Mouse (Mus musculus) Muller cell, postnatal 12 days (primary cell): ENCODE measurements at regions not wholly inside any gene's neighbourhood (a gene's known extent, or its start where the extent isn't known, plus 50 kb on each side); places are given as distances from the start of the nearest gene placed in this dataset.

Experiments
- DNase-seq: peaks from one replicate; pipeline ENCODE4 v3.0.0-alpha.2; 2015; ENCODE audit errors: inconsistent ontology term

DNA sequence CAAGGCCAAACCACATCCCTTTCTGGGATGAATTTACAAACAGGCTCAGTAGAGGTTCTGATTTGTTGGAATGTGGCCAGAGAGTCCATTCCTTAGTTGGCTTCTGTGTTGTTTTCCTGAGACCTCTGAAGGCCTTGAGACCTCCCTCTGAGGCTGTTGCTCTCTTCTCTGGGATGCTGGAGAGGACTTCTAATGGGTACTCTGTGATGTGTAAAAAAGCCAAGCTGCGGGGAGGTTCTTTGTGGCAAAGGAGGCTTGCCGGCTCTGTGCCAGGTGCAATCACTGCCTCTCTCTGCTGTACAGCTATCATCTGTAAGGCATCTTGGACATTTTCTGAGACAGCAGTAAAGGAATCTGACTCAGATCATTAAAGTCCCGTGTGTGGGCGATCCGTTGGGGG, 192.3 kb downstream of the Gm5447 start:
- DNase-seq: peak; percentile 66

DNA sequence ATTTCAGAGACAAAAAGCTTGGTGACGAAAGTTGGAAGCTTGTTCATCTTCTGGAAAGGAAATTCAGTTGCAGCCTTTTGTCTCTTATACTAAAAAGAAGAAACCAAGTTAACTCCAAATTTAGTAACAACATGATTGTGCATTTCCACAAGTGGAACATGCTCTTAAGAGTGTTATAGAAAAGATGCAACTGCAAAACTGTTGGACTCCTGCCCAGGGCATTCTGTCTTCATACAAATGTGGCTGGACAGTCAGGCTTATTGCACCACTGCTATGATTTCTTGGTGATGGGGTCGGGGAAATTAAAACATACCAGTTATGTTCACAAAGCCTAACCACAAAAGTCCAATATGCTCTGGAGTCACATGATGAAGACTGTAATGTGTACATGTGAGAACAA, 194.8 kb downstream of the Gm5447 start:
- DNase-seq: no peak

DNA sequence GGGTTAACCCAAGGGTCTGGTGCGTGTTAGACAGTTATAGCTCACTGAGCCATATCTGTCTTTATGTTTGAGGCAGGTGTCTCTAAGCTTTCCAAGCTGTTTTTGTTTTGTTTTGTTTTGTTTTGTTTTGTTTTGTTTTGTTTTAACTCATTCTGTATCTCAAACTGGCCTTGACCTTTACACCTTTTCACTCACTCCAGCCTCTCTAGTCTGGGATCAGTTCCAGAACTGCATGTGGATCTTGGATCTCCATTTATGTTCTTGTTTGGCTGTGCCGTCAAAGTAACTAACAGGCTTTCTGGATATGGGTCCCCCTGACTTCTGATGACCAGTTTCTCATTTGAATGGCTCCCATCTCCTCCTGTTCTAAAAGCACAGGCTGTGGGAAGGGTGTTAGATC, 197.7 kb downstream of the Gm5447 start:
- no peak for DNase-seq

DNA sequence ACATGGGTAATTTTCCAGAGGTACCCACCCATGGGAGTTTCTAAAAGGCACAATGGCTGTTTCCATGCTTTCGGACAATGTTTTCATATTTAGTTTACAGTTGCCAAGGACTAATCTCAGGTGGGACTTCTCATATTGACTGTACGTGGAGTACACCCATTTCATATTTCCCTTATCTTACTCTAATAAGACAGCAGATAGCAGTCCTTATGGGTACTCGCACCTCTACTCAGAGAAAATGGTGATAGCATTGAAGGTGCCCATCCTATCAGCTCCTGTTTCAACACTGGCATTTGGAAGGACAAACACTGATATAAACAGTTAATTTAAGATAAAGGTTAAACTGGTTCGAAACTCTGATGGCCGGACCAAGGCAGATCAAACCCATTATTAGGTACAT, 198.6 kb downstream of the Gm5447 start:
- no peak for DNase-seq

DNA sequence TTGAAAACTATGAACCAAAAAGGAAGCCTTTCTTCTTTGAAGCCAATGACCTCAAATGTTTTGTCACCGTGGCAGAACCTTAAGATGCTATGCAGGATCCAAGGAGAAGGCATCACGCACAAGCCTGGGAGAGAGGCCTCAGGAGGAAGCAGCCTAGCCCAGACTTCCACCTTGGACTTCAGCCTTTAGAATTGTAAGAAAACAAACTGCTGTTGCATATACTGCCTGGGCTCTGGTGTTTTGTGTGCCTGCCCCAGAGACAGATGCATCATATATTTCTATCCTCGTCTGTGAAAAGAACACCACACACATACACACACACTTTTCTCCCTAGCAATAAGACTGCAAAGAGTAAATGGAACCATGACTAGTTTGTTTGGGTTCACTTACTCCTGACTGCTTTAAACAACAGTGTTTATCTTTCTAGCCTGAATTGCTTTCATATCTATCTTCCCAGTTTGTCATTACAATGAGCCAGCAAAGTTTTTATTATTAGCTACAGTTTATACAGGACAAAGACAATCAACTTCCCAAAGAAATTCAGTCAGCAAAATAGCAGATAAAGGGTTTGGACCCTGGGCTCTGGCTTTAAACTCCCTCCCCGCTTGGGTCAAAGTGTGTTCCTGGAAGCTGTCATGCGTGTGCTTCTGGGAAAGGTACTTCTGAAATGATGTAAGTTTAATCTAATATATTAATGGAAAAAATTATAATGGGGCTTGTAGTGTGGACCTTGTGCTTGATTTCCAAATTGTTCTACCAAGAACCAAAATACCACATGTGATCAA, 204.2 kb downstream of the Gm5447 start:
- no peak for DNase-seq

DNA sequence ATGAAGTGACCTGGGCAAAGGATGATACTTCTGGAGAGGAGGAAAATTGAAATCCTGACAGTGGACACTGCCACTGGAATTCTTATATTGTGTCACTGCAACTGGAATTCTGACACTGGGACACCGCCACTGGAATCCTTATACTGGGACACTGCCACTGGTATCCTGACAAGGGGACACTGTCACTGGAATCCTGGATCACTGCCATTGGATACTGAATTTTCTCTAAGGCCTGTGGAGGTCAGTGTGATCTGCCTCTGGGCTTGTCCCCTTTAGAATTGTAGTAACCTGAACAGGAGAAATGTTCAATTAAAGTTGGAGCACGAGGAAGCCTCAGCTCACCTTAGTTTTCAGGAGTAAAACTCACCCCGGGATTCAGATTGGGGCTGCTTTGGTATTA, 205.0 kb downstream of the Gm5447 start:
- DNase-seq: no peak

DNA sequence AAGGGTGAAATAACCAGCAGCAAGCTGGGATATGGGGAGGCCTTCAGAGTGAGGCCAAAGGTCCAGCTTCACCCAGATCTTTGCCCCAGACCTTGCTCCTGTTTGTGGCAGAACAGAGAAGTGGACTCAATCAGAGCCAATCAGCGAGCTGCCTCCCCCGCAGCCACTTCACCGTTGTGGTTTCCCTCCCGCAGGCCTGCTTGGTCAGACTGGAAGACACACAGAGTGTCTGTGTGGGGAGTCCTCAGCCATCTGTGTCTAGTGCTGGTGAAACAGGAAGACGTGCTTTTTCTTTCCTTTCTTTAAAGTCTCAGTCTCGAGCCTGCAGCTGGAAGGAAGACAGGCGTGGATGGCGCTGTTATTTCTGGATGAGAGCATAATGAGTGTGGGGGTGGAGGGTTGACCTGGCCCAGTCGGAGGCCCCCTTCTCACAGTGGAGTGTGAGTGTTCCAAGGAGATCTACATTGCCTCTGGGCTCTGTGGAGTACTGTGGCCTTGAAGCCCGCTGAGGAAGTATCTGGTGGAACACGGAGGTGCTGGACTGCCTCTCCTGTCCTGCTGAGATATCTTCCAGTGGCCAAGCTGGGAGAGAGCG, 205.5 kb downstream of the Gm5447 start:
- DNase-seq: peak; percentile 51

DNA sequence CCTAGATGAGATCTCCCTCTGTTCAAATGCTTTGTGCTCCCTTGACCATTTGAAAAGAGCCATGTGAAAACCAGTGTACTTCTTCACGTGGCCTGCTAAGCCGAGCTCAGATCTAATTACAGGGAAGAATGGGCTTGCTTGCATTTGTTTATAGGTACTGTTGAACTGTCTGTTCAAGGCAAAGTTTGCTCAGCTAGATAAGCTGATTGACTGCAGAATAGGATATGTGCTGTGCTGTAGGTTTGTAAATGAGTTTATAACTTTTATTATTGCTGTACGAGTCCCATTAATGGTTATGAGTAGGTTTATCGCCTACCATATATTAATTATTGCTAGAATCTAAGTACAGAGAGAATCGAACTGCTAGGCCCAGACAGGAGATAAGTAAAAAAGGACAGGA, 207.5 kb downstream of the Gm5447 start:
- no peak for DNase-seq

DNA sequence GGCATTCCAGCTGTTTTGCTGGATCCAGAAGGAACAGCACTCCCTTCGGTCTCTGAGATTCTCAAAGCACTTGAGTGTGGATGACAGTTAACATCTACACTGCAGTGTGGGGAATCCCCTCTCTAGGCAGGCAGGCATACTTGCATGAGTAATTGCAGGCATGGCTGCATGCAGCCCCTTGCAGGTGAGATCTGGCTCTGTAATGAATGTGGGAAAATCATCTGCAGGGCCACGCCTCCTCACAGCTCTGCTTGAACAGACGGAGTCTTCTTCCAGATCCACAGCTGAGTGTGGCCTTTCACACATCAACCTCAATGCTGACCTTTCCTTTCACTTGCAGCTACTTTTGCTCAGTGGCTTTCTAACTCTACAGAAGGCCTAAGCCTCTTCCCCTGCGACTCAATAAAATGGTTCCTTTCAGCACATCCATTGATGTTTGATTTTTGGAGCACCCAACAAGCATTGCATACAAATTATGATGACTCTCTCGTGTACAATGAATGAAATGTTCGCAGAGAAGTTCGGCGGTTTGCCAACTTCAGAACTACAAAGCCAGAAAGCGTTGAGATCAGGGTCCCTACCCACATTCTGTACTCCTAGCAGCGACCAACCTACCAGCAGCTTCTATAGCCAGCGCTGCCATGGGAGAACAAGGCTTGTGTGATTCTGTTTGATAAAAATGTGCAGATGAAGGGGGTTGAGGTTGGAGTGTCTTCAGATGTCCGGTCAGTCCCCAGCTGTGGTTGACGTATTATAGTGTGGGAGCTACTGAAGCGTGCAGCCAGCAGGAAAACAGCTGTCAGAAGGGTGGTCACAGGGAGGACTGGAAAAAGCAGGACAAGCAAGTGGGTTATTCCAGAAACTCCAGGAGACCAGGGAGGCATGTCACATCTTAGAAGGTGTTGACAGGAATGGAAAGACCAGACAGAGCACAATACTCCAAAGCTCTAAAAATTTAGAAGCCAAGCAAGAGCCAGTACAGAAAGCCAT, 211.1 kb downstream of the Gm5447 start:
- DNase-seq: no peak

DNA sequence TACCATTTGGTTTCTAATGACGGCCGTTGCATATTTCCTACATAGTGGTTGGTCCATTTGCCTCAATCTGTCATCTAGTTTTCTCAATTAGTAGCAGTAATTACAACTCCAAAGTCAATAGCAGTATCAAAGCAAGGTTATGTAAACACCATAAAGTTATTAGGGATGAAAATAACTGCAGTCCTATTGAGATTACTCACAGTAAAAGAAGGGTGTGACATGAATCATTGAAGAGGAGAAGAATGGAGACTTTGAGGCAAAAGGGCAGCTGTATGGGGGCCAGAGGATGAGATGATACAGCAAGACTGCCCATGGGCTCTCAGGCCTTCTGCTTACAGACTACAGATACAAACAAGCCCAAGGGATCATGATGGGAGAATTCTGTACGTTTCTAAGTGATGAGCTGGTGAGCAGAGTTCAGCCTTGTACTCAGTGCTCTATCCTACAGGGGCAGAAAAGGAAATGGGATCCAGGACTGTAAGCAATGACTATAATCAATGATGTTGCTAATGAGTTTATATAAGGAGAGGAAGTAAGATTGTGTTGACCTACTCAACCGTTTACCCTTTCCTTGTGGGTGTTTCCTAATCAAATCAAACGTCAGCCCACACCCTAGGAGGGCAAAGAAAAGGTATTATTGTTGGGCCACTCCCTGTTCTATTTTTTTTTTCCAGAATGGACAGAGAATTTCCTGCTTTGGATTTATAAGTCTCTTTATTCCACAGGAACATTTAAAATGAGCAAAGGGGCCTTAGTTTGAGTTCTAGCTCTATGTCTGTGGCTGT, 213.0 kb downstream of the Gm5447 start:
- DNase-seq: peak; percentile 57

DNA sequence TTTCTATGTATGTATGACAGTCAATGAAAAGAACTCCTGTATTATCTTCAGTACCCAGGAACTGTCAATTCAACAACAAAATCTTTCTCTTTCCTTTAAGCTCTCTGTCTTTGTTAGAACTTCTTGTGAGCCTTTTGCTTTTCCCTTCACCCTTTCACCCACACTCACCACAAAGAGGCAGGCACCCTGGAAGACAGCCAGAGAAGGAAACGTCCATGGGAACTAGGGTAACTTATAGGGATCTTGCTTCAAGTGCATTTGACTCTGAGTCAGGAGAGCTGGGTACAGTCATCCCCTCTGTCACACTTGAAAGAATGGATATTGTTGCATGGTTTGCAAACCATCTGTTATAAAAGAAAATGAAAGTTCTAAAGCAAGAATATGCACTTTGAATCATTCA, 215.1 kb downstream of the Gm5447 start:
- peak; percentile 44 for DNase-seq

DNA sequence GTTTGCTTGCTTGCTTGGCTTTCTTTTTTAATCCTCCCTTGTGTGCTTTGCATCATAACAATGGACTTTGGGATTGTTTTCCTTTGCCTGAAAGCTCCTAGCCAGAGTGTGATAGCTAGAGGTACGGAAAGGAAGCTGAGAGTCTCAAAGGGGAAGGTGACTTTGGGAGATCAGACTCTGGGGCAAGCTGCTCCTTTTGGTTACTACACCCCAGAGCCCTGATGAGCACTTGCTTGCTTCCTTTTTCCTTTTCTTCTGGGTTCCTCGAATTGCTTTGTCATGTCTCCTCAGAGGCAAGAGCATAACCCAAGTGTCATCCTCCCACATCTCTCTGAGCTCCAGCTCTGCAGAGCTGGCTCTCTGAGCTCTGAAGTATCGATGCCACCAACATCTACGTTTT, 216.0 kb downstream of the Gm5447 start:
- DNase-seq: no peak

DNA sequence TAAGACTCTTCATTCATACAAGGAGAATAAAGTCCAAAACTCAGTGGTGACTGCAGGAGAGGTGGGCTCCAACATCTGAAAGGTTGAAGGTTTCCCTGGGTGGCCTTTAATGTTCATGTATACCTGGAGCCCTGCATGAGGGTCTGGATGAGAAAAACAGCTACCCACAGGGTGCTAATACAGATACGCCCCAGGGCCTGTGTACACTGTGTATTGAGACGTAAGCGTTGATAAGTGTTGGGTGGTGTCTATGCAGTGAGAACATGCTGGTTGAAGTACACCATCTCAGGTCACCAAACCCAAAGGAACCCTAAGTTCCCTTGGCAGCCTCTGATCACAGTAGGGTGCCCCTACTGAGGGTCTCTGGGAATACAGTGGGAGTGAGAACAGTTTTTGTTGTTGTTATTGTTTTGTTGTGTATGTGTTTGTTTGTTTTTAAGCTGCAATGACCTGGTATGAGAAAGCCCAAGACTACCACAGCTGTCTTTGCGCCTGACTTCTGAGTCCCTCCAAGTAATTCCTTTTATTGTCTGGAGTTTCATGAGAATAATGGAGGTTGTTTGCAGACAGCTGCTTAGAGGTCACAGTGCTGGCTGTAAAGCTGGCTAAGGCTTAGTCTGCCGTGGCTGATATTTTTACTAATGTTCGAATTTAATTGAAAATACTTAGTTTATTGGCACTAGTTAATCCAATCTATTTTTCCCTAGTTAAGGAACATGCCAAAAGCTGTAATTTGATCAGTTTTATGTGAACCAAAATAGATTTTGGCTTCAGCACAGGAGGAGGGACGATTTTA, 217.5 kb downstream of the Gm5447 start:
- no peak for DNase-seq

DNA sequence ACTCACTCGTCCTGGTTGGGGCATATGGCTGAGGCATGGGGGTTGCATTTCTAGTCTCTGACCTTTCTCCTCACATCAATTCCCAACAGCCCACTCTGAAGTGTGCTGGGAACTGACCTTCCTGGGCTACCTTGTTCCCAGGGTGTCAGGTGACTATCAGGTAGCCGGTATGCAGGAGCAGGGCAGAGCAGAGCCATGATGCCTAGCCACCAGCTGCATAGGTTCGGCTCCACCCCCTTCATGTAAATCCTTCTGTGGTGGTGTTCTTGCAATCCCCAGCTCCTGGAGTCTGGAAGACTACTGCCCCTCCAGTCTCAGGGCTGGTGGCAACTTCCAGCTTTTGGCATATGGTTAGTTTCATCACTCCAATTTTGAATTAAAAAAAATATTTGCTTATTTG, 221.0 kb downstream of the Gm5447 start:
- DNase-seq: no peak

DNA sequence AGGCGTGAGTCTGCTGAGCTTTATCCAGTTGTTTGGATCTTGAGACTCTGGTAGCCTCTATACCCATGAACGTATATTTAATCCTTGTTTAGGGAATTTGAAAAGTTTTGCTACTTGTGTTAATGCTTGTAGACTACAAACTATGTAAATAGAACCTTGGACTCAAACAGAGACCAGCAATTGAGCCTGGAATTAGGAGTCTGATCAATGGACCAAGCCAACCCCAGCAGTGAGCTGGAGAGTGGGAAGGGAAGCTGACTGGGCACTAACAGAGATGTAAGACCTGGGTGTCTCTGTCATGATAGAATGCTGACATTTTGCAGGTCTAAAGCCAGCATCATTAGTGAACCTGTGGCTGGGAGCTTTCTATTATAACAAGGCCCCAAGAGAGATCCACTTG, 222.5 kb downstream of the Gm5447 start:
- DNase-seq: no peak

DNA sequence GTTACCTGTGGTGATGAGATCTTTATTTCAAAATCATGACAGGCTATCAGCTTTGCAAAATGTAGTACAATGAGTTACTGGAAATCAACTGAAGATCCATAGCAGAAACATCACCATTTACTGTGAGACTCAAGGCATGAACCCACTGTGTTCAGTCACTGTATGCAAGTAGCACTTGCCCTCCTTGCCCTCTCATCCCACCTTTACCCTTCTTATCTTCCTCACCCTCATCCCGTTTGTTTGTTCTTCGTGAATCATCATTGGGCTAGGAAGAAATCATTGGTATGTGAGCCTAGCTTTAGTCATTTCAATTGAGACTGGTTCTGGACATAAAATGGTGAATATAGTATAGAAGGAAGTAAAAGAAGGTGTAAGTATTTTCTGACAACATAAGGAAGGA, 223.6 kb downstream of the Gm5447 start:
- no peak for DNase-seq

DNA sequence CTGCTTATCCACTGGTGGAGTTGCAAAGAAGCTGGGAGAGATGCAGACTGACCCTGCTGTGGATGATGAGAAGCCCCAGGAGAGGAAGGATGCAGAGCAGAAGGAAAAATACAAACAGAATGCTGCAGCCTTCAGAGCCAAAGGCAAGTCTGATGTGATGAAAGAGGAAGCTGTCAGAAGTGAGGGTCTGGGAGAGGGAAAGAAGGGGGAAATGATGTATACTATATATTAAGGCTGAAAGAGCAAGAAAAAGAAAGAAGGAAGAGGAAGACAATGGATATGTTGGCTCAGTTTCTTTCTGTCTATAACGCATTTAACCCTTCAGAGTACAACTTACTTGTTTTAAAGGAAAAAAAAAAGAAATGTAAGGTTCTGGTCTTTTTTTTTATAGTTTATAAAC, 225.4 kb downstream of the Gm5447 start:
- no peak for DNase-seq

DNA sequence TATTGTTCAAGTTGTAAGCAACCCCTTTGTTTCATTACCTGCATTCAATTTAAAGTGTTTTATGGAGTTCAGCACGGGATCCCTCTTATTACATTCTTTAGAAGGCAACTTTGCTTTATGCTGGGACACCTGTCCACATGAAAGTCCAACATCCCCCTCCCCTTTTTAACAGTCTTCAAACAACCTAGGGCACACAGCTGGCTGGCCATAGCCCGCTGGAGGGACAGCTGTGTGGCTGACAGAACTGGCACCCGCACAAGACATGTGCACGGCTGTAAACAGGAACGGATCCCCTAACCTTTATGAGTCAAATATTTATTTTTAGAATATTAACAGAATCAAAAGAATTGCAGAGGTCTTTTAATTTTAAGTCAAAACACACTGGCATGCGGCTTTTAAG, 230.1 kb downstream of the Gm5447 start:
- DNase-seq: no peak

DNA sequence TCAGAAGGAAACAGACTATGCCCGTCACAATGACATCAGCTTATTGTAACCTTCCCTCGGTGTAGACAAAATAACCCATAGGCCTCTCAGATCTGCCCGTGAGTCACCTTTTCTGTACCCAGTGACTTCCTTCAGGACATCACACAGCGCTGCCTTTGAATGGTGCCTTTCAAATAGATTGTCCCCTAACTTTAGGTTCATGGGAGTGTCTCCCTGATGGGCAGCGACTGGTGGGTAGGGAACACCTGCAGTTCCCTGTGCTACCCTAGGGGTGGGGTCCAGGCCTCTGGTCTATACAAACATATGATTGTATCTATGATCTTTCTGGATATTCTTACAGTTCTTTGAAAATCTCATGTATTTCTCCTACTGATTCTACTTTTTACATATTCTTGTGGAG, 232.4 kb downstream of the Gm5447 start:
- no peak for DNase-seq

DNA sequence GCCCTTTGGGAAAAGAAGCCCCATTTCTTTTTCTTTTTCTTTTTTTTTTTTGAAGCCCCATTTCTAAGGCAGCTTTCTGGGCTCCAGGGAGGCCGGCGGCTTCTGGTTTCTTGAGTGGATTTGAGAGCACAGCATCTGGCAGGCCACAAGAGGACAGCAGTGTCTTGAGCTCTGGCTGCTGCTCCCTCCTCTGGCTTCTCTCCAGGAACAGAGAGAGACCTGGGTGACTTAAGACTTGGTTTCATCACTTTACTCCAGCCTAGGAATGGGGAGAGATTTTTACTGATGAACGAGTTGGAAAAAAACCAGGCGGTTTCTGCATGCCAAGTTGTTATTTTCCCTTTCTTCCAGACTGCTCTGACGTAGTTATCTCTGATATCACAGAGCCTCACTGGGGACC, 233.7 kb downstream of the Gm5447 start:
- DNase-seq: peak; percentile 27

DNA sequence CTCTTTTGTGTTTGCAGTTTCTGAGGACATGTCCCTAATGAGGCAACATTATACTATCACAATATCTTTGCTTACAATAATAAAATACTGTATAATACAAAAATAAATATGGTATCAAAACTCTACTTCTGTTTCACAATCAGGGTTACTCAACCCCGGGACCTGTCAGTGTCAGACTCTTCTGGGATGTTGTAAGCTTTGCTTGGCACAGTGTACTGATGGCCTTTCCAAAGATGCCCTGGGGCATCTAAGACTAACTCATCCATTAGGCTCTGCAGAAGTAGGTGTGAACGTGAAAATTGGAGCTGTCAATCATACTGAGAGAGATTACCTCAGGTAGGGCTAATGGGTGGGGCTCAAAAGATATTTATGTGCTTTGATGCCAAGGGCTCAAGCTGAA, 249.0 kb downstream of the Gm5447 start:
- no peak for DNase-seq
